Mouse (Mus musculus) liver, adult 2 months (tissue): ENCODE measurements around the gene Casq1.

Source experiments
- CTCF ChIP-seq: fragments of 200-500 bp; IDR thresholded peaks from 2 replicates; pipeline ENCODE4 v1.5.1; 2011; ENCODE audit warnings: low read depth, low read length, control low read depth
- POLR2A ChIP-seq: fragments of 200-500 bp; IDR thresholded peaks from 2 replicates; pipeline ENCODE4 v1.6.1; 2011; ENCODE audit warnings: low read length, control low read depth; ENCODE audit not compliant: insufficient read depth; ENCODE audit errors: extremely low read depth

- TF ChIP-seq CTCF: no peak
- no peak for TF ChIP-seq POLR2A
Measured at GRCm38 (mm10) chr1:172229215-172229614, 9.5 kb upstream of the Casq1 start.
